Mouse (Mus musculus): ENCODE measurements around the gene Gm49721. TPM values are rescaled to one million over a fixed set of nuclear protein-coding genes. Genes with fewer than 3 reads are reported as not detected.
A peak's percentile ranks its signal among the peaks of the same experiment; 100 is the strongest.
"Not testable (repeated sequence)": the region's sequence is repeated elsewhere in the genome, so short reads cannot be mapped to it uniquely, and the experiment has no call there.

Gm49721 gene
- polyA plus RNA-seq (2011; ENCODE audit: insufficient read length, low read depth, missing spikeins): not detected in 2 replicates

DNA sequence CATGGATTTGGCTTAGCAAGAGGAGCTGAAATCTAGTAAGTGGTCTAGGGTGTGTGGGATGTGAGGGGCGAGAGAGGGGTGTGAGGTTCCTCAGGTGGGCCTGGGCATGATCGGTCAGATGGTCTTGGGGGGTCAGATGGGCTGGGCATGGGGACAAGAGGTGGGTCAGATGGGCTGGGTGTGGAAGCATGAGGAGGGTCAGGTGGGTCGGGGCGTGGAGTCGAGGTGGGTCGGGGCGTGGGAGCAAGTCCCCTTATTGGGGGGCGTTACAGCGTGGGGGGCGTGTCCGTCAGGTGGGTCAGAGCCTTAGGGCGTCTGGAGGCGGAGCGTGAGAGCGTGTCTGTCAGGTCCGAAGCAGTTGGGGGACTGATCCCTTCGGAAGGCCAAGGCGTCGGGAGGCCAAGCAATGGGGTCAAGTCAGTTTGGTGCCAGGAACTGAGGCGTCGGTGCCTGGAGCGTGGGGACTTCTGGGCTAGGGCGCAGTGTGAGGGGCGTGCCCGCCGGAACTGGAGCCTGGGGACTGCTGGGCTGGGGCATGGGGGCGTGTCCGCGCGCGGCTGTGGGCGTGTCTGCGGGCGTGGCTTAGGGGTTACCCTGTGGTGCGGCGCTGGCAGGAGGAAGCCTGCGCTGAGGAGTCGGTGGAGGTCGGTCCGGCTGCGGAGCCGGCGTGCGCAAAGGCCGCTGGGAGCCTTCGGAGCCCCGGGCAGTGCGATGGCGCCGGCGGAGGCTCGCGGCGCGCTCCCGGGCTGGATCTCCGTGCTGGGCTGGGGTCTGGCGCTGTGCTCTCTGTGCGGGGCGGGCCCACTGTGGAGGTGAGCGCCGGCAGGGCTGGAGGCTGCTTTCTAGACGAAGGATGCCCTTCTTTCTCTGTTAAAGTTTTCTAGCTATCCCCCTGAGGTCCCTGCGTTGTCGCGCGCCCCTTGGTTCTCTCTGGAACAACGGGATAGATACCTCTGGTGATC, at the start of gene Gm49721:
Gm49721 (plus strand) TSS at position 618 of the 962 bp plus-strand sequence.
- H3K4me1 ChIP-seq (ENCODE audit: control insufficient read depth, insufficient read depth, low read length); H3K27ac ChIP-seq (ENCODE audit: insufficient read depth, low read length): not testable (repeated sequence)
- peak within 1 kb of the TSS; percentile 71 for H3K4me3 ChIP-seq (ENCODE audit: insufficient read depth, low read length)
- peak; percentile 14; the same call in 1 of the 2 replicates for TF ChIP-seq POLR2A (IDR thresholded peaks at IDR 0.05; ENCODE audit: low read depth, low read length)

DNA sequence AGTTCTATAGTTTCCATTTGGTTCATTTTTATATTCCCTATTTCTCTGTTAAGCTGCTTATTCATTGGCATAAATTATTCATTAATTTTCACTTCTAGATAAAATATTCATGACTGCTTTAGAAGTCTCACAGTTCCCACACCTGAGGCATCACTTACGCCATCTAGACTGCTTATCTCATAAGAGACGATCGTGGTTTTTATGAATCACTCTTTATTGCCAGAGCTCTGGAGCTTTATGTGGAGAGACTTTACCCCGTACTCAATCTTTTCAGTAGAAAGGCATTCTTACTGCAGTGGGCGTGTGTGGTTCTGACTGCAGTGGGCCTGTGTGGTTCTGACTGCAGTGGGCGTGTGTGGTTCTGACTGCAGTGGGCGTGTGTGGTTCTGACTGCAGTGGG, 47.1 kb upstream of the Gm49721 start:
- H3K27ac ChIP-seq (ENCODE audit: insufficient read depth, low read length); H3K4me3 ChIP-seq (ENCODE audit: insufficient read depth, low read length); H3K4me1 ChIP-seq (ENCODE audit: control insufficient read depth, insufficient read depth, low read length): not testable (repeated sequence)

DNA sequence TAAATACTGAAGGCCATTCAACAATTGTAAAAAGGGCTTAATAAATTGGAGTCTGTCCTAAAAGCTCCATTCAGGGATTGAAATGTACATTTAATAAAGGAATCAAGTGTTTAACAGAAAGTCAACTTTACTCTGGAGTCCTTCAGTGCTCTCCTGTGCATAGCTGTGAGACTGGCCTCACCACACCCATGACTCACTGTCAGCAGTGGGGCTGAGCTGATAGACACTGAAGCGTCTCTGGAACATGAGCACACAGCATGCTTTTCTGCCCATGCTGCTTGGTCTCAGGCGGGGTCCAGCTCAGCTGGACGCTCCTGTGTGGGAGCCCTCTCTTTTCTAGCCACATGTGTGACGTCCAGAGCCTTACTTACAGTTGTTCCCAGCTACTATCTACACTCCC, 36.1 kb upstream of the Gm49721 start:
- H3K4me1 ChIP-seq (ENCODE audit: control insufficient read depth, insufficient read depth, low read length): not testable (repeated sequence)

DNA sequence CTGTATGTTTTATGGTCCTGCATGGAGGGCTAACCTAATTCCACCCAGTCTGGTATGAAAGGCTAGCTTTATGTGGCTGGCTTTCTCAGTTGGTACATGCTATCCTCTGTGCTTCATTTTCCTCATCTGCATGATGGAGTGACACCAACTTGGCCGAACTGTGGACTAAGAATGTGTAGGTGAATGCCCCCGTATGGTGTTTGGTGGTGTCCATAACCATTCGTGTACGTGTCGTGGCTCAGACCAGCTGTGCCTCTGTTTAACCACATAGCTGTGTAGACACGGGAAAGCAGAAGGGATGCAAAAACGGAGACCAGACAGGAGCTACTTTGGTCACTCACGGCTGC, 31.1 kb upstream of the Gm49721 start:
- not testable (repeated sequence) for H3K4me1 ChIP-seq (ENCODE audit: control insufficient read depth, insufficient read depth, low read length); H3K27ac ChIP-seq (ENCODE audit: insufficient read depth, low read length)
- peak overlapping the region; percentile 62 for H3K4me3 ChIP-seq (ENCODE audit: insufficient read depth, low read length)

More for the DNA sequence above, 36.1 kb upstream of the Gm49721 start:
- H3K27ac ChIP-seq (ENCODE audit: insufficient read depth, low read length); H3K4me3 ChIP-seq (ENCODE audit: insufficient read depth, low read length): not testable (repeated sequence)

DNA sequence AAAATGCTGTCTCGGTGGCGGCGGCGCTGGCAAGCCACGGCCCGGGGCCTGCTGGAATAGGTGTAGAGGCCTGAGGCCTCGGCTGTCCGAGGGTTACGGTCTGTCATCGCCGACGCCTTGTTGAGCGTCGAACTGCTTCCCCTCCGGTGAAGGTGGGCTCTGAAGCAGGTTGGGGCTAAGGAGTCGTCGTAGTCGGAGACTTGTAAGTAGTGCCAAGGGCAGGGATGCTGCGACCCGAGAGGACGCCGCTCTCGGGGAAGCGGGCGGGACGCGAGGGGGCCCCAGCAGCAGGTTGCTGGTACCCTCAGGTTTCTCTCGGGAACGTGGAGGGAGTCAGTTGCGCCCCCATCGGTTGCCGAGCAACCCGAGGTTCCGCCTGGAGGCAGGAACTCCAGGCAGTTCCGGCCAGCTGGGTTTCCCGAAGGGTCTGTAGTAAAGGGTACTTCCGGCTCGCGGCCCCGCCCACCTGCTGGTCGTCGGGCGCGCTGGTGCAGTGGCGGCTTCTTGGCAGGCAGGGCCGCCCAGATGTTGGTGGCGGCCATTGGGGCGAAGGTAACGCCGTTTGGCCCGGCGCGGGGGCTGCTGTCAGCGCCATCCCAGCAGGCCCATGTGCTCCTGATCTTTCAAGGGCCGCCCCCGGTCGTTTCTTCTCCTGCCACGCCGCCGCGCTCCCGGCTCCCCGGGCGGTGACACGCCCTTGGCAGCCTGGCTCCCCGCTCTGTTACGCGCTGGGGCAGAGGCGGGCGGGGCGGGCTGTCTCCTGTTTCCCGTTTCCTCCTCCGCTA, 30.5 kb upstream of the Gm49721 start, which contains the start of gene Rsph3b:
Rsph3b (minus strand) TSS at position 699 of the 785 bp plus-strand sequence.
- peak; percentile 69 for TF ChIP-seq POLR2A (IDR thresholded peaks at IDR 0.05; ENCODE audit: low read depth, low read length)
- Histone ChIP-seq H3K4me3 (ENCODE audit: insufficient read depth, low read length) (peak within 1 kb of the TSS; percentile 62), H3K27ac (ENCODE audit: insufficient read depth, low read length) (peak within 1 kb of the TSS; percentile 65)
- not testable (repeated sequence) for H3K4me1 ChIP-seq (ENCODE audit: control insufficient read depth, insufficient read depth, low read length)

DNA sequence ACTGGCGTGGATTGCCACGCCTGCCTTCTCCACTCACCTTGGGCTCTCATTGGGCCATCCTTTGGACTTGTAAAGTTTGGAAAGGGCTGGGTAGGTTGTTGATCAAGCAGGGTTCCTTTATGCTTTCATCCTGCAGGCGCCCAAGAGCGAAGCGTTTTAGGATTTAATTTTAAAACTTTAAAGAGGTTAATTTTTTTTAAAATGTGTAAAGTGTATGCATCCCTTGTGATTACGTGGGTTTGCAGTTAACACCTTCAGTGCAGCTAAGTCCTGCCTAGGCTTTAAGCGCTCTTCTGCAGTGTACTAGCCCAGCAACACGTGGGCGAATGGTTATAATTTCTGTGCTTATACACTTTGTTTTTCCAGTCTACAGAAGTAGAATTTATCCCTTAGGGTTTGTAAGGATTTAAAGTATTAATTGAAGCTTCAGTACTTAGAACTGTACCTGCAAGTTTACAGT, 29.9 kb upstream of the Gm49721 start:
- Histone ChIP-seq H3K27ac (ENCODE audit: insufficient read depth, low read length) (peak overlapping the region; percentile 65; the same call in 1 of the 2 replicates), H3K4me3 (ENCODE audit: insufficient read depth, low read length) (peak overlapping the region; percentile 62)
- TF ChIP-seq POLR2A (IDR thresholded peaks at IDR 0.05; ENCODE audit: low read depth, low read length): 0 out of 2 replicates have a peak, but pooled peaks have one; percentile 7
- not testable (repeated sequence) for H3K4me1 ChIP-seq (ENCODE audit: control insufficient read depth, insufficient read depth, low read length)

DNA sequence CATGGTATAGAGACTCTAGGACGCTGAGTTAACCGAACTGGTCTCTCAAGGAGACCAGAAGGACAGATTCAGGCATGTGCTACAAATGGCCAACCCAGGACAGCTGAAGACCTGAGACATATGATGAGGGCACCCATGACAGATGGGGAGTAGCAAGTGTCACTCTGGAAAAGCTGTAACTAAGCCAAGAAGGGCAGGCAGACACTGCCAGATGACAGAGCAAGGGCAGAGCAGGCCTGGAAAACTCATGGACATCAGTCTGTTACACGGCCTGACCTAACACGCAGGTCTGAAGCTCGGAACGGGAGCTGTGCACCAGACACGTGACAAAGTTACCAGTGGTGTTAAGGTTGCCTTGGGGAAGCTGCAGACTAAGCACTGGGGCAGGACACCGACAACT, 19.8 kb upstream of the Gm49721 start:
- H3K27ac ChIP-seq (ENCODE audit: insufficient read depth, low read length); H3K4me3 ChIP-seq (ENCODE audit: insufficient read depth, low read length); H3K4me1 ChIP-seq (ENCODE audit: control insufficient read depth, insufficient read depth, low read length): not testable (repeated sequence)

DNA sequence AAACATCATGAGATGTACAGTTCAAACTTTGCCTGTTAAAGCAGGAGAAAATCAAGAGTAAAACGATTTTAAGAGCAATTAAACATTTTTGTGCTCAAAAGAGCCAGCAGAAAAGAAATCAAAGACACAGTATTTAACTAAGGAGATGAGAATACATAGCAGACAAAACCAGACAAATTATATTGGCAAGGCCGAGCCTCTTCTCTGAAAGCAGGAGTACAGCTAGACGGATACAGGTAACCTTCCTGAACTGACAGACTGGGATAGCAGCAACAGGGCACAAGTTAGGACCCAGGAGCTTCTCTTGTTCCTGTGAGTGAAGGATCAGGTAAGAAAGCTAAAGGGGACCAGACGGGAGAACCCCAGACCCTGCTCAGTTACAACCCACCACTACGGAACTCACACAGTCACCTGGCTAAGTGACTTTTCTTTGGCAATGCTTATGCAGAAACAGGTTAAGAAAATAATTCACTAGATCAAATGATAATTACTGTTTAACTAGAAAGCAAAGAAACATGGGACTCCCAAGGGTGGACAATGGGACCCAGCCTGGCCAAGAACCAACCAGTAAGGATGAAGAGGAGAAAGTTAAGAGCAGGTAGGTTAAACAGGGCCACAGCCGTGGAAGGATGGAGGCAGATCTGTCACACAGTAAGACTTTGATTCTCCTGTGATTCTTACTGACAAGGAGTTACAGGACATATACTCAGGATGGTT, 19.0 kb upstream of the Gm49721 start:
- H3K4me1 ChIP-seq (ENCODE audit: control insufficient read depth, insufficient read depth, low read length); H3K27ac ChIP-seq (ENCODE audit: insufficient read depth, low read length): not testable (repeated sequence)
- peak overlapping the region; percentile 53 for H3K4me3 ChIP-seq (ENCODE audit: insufficient read depth, low read length)

DNA sequence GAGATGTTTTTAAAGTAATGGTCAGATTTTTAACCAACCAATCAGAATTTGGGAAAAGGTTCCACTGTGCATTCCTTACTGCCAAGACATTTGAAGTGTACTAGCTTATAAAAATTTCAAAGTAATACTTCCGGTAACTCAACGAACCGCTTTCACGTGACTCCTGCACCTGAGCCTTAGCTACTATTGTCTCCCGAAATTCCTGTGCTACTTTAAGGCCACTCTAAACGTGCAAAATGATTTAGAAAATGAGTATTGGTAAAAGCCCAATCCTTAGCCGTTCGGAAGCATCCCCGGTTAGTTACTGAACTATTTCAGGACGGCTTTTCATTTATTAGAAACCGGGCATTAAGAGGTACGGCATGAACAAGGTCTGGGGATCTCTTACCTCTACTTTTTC, 18.4 kb upstream of the Gm49721 start:
- H3K4me3 ChIP-seq (ENCODE audit: insufficient read depth, low read length): peak overlapping the region; percentile 53
- H3K27ac ChIP-seq (ENCODE audit: insufficient read depth, low read length); H3K4me1 ChIP-seq (ENCODE audit: control insufficient read depth, insufficient read depth, low read length): not testable (repeated sequence)

DNA sequence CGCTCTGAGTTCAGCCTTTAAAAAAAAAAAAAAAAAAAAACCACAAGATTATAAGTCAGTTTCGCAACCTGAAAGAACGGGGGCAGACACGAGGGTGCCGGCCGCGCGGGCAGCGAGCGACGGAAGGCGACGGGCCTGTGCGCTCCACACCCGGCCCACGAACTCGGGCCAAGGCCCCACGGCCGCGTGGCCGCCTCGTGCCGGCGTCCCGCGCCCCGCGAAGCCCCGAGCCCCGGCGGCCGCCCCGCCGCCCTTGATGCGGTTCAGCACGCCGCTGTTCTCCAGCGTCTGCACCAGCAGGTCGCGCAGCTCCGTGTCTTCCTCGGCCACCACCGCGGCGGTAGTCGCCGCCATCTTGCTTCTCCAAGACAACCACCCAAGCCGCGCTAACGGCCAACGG, 17.9 kb upstream of the Gm49721 start, which contains the start of gene Tagap1:
Tagap1 (minus strand) TSS at position 381 of the 400 bp plus-strand sequence.
- not testable (repeated sequence) for H3K27ac ChIP-seq (ENCODE audit: insufficient read depth, low read length); H3K4me1 ChIP-seq (ENCODE audit: control insufficient read depth, insufficient read depth, low read length)
- peak within 1 kb of the TSS; percentile 53 for H3K4me3 ChIP-seq (ENCODE audit: insufficient read depth, low read length)

DNA sequence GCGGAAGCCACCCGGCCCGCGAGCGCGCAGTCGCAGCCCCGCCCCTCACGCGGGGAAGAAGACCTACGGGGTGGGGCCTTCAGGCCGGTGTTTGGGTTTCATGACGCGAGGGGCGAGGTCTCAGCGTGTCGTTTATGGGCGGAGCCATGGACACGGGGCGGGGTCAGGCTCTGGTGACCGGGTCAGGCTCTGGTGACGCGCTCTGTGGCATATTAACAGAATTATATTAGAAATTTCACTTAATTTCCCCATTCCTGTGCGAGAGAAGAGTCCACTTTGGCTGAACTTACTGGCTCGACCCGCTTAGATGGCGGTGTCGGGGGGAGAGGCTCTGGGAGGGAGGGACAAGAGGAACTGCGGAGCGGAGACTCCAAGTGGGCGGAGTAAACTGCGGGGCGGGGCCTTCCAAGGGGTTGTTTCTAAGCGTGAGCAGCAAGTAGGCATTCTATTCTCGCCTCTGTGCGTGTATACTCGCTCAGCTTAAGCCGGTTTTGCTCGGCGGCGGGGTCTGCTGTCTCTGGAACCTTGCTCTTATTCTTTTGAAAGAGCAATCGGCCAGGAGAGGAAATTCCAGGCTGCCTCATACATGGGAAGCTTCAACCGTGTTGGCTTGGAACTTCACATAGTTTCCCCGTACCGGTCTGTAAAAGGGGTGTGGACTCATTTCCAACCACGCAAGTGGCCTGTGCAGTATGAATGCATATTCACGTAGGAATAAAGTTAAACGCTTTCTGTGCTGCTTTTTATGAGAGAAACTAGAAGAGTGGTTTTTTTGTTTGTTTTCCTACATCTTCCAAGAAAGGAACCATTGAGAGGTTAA, 17.3 kb upstream of the Gm49721 start:
- H3K27ac ChIP-seq (ENCODE audit: insufficient read depth, low read length); H3K4me1 ChIP-seq (ENCODE audit: control insufficient read depth, insufficient read depth, low read length): not testable (repeated sequence)
- H3K4me3 ChIP-seq (ENCODE audit: insufficient read depth, low read length): peak overlapping the region; percentile 39

DNA sequence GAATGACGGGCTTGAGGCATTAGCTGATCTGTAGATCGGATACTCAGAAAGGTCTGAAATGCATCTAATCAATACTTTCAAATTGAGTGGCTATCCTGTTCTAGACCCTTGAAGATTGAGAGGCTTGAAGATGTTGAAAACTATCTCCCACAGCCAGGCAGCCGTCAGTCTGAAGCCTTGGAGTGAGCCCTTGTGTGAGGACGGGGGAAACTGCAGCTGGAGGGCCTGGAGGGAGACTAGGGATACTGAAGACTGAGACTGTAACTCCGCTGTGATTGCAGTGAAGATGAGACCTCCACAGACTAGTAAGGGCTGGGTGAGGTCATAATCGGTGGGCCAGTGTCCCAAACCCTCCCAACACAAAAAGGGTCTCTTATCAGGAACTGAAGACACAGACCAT, 16.4 kb upstream of the Gm49721 start:
- not testable (repeated sequence) for H3K27ac ChIP-seq (ENCODE audit: insufficient read depth, low read length); H3K4me1 ChIP-seq (ENCODE audit: control insufficient read depth, insufficient read depth, low read length); H3K4me3 ChIP-seq (ENCODE audit: insufficient read depth, low read length)

DNA sequence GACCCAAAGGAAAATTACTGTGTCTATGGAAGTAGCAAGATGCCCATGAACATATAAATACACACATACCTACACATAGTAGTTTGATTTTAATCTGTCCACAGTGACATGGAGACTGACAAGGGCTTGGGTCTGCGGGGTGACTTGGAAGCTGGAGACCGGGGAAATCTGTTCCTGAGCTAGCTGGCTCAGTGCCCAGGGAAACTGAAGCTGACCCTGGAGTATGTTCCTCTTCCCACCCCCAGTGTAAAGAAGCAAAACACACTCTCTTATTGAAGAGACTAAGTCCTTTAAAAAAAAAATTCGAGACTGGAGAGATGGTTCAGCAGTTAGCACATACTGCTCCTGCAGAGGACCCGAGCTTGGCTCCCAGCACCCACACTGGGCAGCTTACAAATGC, 15.8 kb upstream of the Gm49721 start:
- not testable (repeated sequence) for H3K4me1 ChIP-seq (ENCODE audit: control insufficient read depth, insufficient read depth, low read length); H3K4me3 ChIP-seq (ENCODE audit: insufficient read depth, low read length); H3K27ac ChIP-seq (ENCODE audit: insufficient read depth, low read length)
